Mouse (Mus musculus): ENCODE results near the gene Pcsk5.
A peak's percentile ranks its signal among the peaks of the same experiment; 100 is the strongest.
"Not testable (repeated sequence)": the region's sequence is repeated elsewhere in the genome, so short reads cannot be mapped to it uniquely, and the experiment has no call there.

Gene Pcsk5

GRCm38 (mm10) chr19:17567264-17567663 lies 270.2 kb downstream of the Pcsk5 start:
- no peak for DNase-seq

GRCm38 (mm10) chr19:17566097-17566496 lies 271.3 kb downstream of the Pcsk5 start:
- no peak for DNase-seq

- peak; percentile 67 for DNase-seq
Observed at GRCm38 (mm10) chr19:17558764-17559163, 278.7 kb downstream of the Pcsk5 start.

- peak; percentile 82 for DNase-seq
Observed at GRCm38 (mm10) chr19:17555159-17555558, 282.3 kb downstream of the Pcsk5 start.

GRCm38 (mm10) chr19:17554571-17554970 lies 282.9 kb downstream of the Pcsk5 start:
- DNase-seq = peak; percentile 14

GRCm38 (mm10) chr19:17553396-17554100 lies 283.9 kb downstream of the Pcsk5 start:
- DNase-seq = peak; percentile 62

GRCm38 (mm10) chr19:17528746-17529532 lies 308.5 kb downstream of the Pcsk5 start:
- no peak for DNase-seq

- no peak for DNase-seq
Observed at GRCm38 (mm10) chr19:17525558-17525957, 311.9 kb downstream of the Pcsk5 start.

GRCm38 (mm10) chr19:17514456-17514855 lies 323.0 kb downstream of the Pcsk5 start:
- peak; percentile 16 for DNase-seq

- no peak for DNase-seq
Observed at GRCm38 (mm10) chr19:17511283-17511682, 326.1 kb downstream of the Pcsk5 start.

- DNase-seq = no peak
Observed at GRCm38 (mm10) chr19:17504212-17504611, 333.2 kb downstream of the Pcsk5 start.

- DNase-seq = no peak
Observed at GRCm38 (mm10) chr19:17498586-17499235, 338.7 kb downstream of the Pcsk5 start.

GRCm38 (mm10) chr19:17496131-17496530 lies 341.3 kb downstream of the Pcsk5 start:
- DNase-seq = no peak

GRCm38 (mm10) chr19:17491822-17492544 lies 345.4 kb downstream of the Pcsk5 start:
- DNase-seq = no peak

GRCm38 (mm10) chr19:17491322-17491721 lies 346.1 kb downstream of the Pcsk5 start:
- DNase-seq = peak; percentile 53

GRCm38 (mm10) chr19:17489866-17490141 lies 347.6 kb downstream of the Pcsk5 start:
- no peak for DNase-seq

- no peak for DNase-seq
Observed at GRCm38 (mm10) chr19:17489041-17489865, 348.2 kb downstream of the Pcsk5 start.

GRCm38 (mm10) chr19:17482126-17482790 lies 355.2 kb downstream of the Pcsk5 start:
- DNase-seq = no peak

GRCm38 (mm10) chr19:17479471-17479870 lies 358.0 kb downstream of the Pcsk5 start:
- peak; percentile 86 for DNase-seq

- DNase-seq = peak; percentile 66
Observed at GRCm38 (mm10) chr19:17476021-17476420, 361.4 kb downstream of the Pcsk5 start.

GRCm38 (mm10) chr19:17473138-17473537 lies 364.3 kb downstream of the Pcsk5 start:
- not testable (repeated sequence) for DNase-seq

GRCm38 (mm10) chr19:17471861-17472260 lies 365.6 kb downstream of the Pcsk5 start:
- no peak for DNase-seq

All from kidney, adult 9 months (tissue).